Mouse (Mus musculus) E14TG2a.4 (cell line): Measurements from ENCODE around the gene Mrpl12.

Experiments used
- CTCF ChIP-seq: conservative IDR thresholded peaks from 2 replicates; pipeline ENCODE4 v1.5.1; 2014; ENCODE audit warnings: low read length
- NANOG ChIP-seq: IDR thresholded peaks from 2 replicates; pipeline ENCODE4 v1.6.1; 2014; ENCODE audit warnings: borderline replicate concordance, low read length, mixed read lengths
- POU5F1 ChIP-seq: IDR thresholded peaks from 2 replicates; pipeline ENCODE4 v1.6.1; 2014; ENCODE audit warnings: low read length, borderline replicate concordance

- TF ChIP-seq CTCF = no peak
- no peak for TF ChIP-seq NANOG
- TF ChIP-seq POU5F1 = no peak
Measured at GRCm38 (mm10) chr11:120444106-120444505, 40.3 kb upstream of the Mrpl12 start.
